Mouse (Mus musculus): ENCODE data around the gene Duox1. TPM values are rescaled to one million over a fixed set of nuclear protein-coding genes. Genes with fewer than 3 reads are reported as not detected.

The Duox1 gene
- total RNA-seq, 2 experiments from 2014 or later, result not detected

Other genes with a start within 250 kb of the Duox1 start
- gene Spg11, start 197.3 kb upstream of the Duox1 start, total RNA-seq (2015; ENCODE audit: low replicate concordance), result 3.2 and 5.0 TPM in 2 replicates
- 6.1 and 6.2 TPM in 2 replicates for gene Spg11, start 197.3 kb upstream of the Duox1 start, total RNA-seq (2017; ENCODE audit: low replicate concordance)
- 1,990 and 2,125 TPM in 2 replicates for gene B2m, start 168.0 kb upstream of the Duox1 start, total RNA-seq (2015; ENCODE audit: low replicate concordance)
- gene B2m, start 168.0 kb upstream of the Duox1 start, total RNA-seq (2017; ENCODE audit: low replicate concordance), result 900 and 923 TPM in 2 replicates
- 1.4 TPM in 1 of 2 replicates, not detected in the other for gene Trim69, start 155.0 kb upstream of the Duox1 start, total RNA-seq (2015; ENCODE audit: low replicate concordance)
- 1.7 TPM in 1 of 2 replicates, not detected in the other for gene Trim69, start 155.0 kb upstream of the Duox1 start, total RNA-seq (2017; ENCODE audit: low replicate concordance)
- not detected in 2 replicates for gene Patl2, start 129.5 kb upstream of the Duox1 start, total RNA-seq (2015; ENCODE audit: low replicate concordance)
- gene Patl2, start 129.5 kb upstream of the Duox1 start, total RNA-seq (2017; ENCODE audit: low replicate concordance), result not detected in 2 replicates
- not detected in 2 replicates for gene Terb2, start 129.4 kb upstream of the Duox1 start, total RNA-seq (2015; ENCODE audit: low replicate concordance)
- not detected in 2 replicates for gene Terb2, start 129.4 kb upstream of the Duox1 start, total RNA-seq (2017; ENCODE audit: low replicate concordance)
- gene Sord, start 80.9 kb upstream of the Duox1 start, total RNA-seq (2015; ENCODE audit: low replicate concordance), result 23.8 and 32.3 TPM in 2 replicates
- 29.5 and 35.8 TPM in 2 replicates for gene Sord, start 80.9 kb upstream of the Duox1 start, total RNA-seq (2017; ENCODE audit: low replicate concordance)
- gene Duox2, start 17.2 kb upstream of the Duox1 start, total RNA-seq (2015; ENCODE audit: low replicate concordance), result not detected in 2 replicates
- gene Duox2, start 17.2 kb upstream of the Duox1 start, total RNA-seq (2017; ENCODE audit: low replicate concordance), result not detected in 2 replicates
- gene Duoxa2, start 16.8 kb upstream of the Duox1 start, total RNA-seq (2015; ENCODE audit: low replicate concordance), result not detected in 2 replicates
- gene Duoxa2, start 16.8 kb upstream of the Duox1 start, total RNA-seq (2017; ENCODE audit: low replicate concordance), result not detected in 2 replicates
- gene Duoxa1, start 1.9 kb upstream of the Duox1 start, total RNA-seq (2015; ENCODE audit: low replicate concordance), result not detected in 2 replicates
- gene Duoxa1, start 1.9 kb upstream of the Duox1 start, total RNA-seq (2017; ENCODE audit: low replicate concordance), result not detected in 2 replicates
- gene Shf, start 53.5 kb downstream of the Duox1 start, total RNA-seq (2015; ENCODE audit: low replicate concordance), result 11.3 and 15.1 TPM in 2 replicates
- 9.0 and 22.3 TPM in 2 replicates for gene Shf, start 53.5 kb downstream of the Duox1 start, total RNA-seq (2017; ENCODE audit: low replicate concordance)
- gene Slc28a2, start 110.8 kb downstream of the Duox1 start, total RNA-seq (2015; ENCODE audit: low replicate concordance), result 9.7 and 23.1 TPM in 2 replicates
- 8.8 and 10.7 TPM in 2 replicates for gene Slc28a2, start 110.8 kb downstream of the Duox1 start, total RNA-seq (2017; ENCODE audit: low replicate concordance)
- gene Gm14085, start 169.3 kb downstream of the Duox1 start, total RNA-seq (2015; ENCODE audit: low replicate concordance), result 1.3 and 3.2 TPM in 2 replicates
- gene Gm14085, start 169.3 kb downstream of the Duox1 start, total RNA-seq (2017; ENCODE audit: low replicate concordance), result 0.98 and 1.3 TPM in 2 replicates

Data from erythroid progenitor cell, adult 5-6 weeks (primary cell).